Comparison of ENCODE assay signal across 9 mouse cellular contexts in the genomic region with DNA sequence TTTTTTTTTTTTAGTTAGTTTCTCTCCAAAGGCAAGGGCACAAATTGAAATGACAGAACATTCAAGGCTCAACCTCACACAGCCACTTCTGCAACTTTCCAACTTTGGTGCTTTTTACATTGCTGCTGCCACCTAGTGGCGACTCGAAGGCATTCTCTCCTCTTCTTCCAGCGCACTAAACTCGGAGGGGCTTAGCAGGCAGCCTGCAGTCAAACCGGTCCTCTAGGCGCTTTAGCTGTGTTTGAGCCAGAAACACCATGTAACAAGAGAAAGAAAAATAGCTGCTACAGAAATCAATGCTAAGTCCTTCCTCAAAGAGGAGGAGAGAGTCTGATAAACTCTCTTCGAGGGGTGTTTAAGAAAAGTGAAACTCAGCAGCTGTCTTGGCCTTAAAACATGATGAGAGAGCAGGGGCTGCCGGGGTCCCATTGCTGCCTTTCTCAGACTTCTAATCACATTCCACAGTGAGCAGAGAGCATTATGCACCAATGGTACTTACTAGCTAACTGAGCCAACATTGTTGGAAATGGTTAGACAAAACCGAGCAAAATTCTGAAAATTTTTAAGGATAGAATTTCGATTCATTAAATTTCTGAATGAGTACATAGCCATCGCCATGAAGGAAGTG.
A peak's percentile ranks its signal among the peaks of the same experiment; 100 is the strongest.
DNase-seq lines count a peak whose midpoint lies in the region; ATAC-seq and TF ChIP-seq lines count a peak whose summit lies in the region.
"Had no signal": no experiment of that assay in that cellular context is flagged by ENCODE, and none has a peak within 500 bp of the region (broad histone marks: within the 10 kb centered on the region; RNA-seq: fewer than 3 reads in every experiment).

No protein-coding gene starts in this region.

- no peak overlapping the region for H3K27ac ChIP-seq in heart, embryonic 16.5 days (ENCODE audit: low read length)
- H3K27ac ChIP-seq in lung, embryonic 15.5 days: no peak overlapping the region
- H3K27ac ChIP-seq: macrophage had no signal

- no peaks in the 10 kb centered on the region for H3K36me3 ChIP-seq in E14TG2a.4 (ENCODE audit: insufficient read depth, low read length)
- no peaks in the 10 kb centered on the region for H3K36me3 ChIP-seq in heart, embryonic 16.5 days (ENCODE audit: control insufficient read depth, insufficient read depth)
- H3K36me3 ChIP-seq in lung, embryonic 15.5 days: no peaks in the 10 kb centered on the region

- no peaks in the 10 kb centered on the region for H3K9me3 ChIP-seq in E14TG2a.4 (ENCODE audit: low read length)
- H3K9me3 ChIP-seq in heart, embryonic 16.5 days (replicated peaks; ENCODE audit: control insufficient read depth, low read length): no peaks in the 10 kb centered on the region
- H3K9me3 ChIP-seq in lung, embryonic 15.5 days: no peaks in the 10 kb centered on the region

- H3K4me1 ChIP-seq in E14TG2a.4 (replicated peaks; ENCODE audit: low read depth, low read length): no peaks in the 10 kb centered on the region
- H3K4me1 ChIP-seq in heart, embryonic 16.5 days (ENCODE audit: control insufficient read depth, insufficient read depth, low read length): no peaks in the 10 kb centered on the region
- H3K4me1 ChIP-seq in lung, embryonic 15.5 days: no peaks in the 10 kb centered on the region

- H3K27me3 ChIP-seq in E14TG2a.4 (ENCODE audit: insufficient read depth, low read length): no peaks in the 10 kb centered on the region
- H3K27me3 ChIP-seq in heart, embryonic 16.5 days (ENCODE audit: control insufficient read depth, insufficient read depth, low read length): no peaks in the 10 kb centered on the region
- H3K27me3 ChIP-seq in lung, embryonic 15.5 days: no peaks in the 10 kb centered on the region

- H3K4me2 ChIP-seq in heart, embryonic 16.5 days (ENCODE audit: low read depth, low read length): peak overlapping the region; percentile 42; the same call in 1 of the 2 replicates
- no peak overlapping the region for H3K4me2 ChIP-seq in lung, embryonic 15.5 days

- TF ChIP-seq CTCF in E14TG2a.4 (conservative IDR thresholded peaks at IDR 0.05; ENCODE audit: low read length): peak; percentile 58

- peak; percentile 31 to 38 for DNase-seq in adrenal gland, adult 18-20 months (ENCODE audit: low spot score in 2 of 2)
- peak; percentile 83 for DNase-seq in embryo, embryonic 11 days
- DNase-seq in kidney, postnatal 4 days: peak; percentile 76 to 77
- DNase-seq in retina, embryonic 14.5 days (ENCODE audit: low spot score): peak; percentile 87
- no peak for DNase-seq in thymus, adult 18-20 months

- ATAC-seq in heart, embryonic 16.5 days (replicated peaks; ENCODE audit: extremely low read depth, insufficient read depth, low FRiP score): peak; percentile 58; the same call in 1 of the 2 replicates
- peak; percentile 65; the same call in 1 of the 2 replicates for ATAC-seq in lung, embryonic 15.5 days (ENCODE audit: borderline replicate concordance, extremely low read depth, low FRiP score, low TSS enrichment)

- no peak overlapping the region for H3K9ac ChIP-seq in heart, embryonic 16.5 days (ENCODE audit: low read length)
- H3K9ac ChIP-seq in lung, embryonic 15.5 days: no peak overlapping the region

- H3K4me3 ChIP-seq in E14TG2a.4 (replicated peaks; ENCODE audit: low read length): no peak overlapping the region
- peak overlapping the region; percentile 22; the same call in 1 of the 2 replicates for H3K4me3 ChIP-seq in heart, embryonic 16.5 days (ENCODE audit: low read length)
- no peak overlapping the region for H3K4me3 ChIP-seq in lung, embryonic 15.5 days

- WGBS in heart, embryonic 16.5 days: 32% methylated on average over 11 of the region's 11 CpGs
- WGBS in lung, embryonic 15.5 days: 27% methylated on average over 11 of the region's 11 CpGs

Comparison
In these comparisons a context has a peak if more than half of its experiments do, and no peak if none do; other contexts are left out.
1. DNase-seq: peak in adrenal gland, adult 18-20 months (2 of 2), embryo, embryonic 11 days (single experiment), kidney, postnatal 4 days (2 of 2) and retina, embryonic 14.5 days (single experiment); none in thymus, adult 18-20 months (0 of 2).